Mouse (Mus musculus): ENCODE results near the gene Kdm4c.
"Not testable (repeated sequence)": the region's sequence is repeated elsewhere in the genome, so short reads cannot be mapped to it uniquely, and the experiment has no call there.

Gene Kdm4c

DNA sequence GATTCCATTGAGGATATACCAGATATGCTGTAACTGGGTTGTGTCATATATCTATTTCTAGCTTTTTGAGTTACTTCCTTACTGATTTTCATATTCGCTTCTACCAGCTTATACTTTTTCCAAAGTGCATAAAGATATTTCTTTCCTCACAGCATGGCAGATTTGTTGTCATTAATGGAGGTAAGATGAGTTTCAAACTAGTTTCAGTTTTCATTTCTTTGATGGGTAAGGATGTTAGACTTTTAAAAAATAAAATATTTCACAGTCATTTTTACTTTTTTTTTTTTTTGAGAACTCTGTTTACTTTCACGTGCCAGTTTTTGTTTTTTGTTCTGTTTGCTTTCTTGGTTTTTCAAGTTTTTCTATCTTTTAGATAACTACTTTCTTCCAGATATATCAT, 70.6 kb downstream of the Kdm4c start:
- DNase-seq, result no peak

DNA sequence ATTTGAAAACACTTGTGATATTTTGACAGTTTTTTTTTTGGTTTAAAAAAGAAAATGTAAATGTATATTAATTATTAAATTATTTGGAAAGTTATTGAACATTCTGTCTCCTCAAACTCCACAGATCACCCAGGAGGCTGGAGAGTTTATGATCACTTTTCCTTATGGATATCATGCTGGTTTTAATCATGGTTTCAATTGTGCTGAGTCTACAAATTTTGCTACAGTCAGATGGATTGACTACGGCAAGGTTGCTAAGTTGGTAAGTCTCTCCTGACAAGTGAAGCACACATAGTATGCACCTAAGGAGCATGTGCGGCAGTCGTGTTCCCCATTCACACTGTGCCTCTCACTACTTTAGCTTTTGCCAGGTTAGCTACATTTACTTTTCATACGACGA, 73.1 kb downstream of the Kdm4c start:
- no peak for DNase-seq

DNA sequence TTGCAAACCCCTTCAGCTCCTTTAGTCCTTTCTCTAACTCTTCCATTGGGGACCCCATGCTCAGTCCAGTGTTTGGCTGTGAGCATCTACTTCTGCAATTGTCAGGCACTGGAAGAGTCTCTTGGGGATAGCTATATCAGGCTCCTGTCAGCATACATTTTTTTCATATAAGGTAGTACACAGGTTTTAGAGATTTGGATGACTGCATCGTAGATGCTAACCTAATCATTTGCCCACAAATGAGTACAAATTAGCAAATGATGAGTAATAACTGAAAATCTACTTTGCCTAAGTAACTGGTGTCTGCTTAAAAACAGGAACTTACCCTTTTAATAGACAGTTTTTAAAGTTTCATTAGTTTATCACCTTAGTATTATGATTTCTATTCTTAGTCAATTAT, 77.0 kb downstream of the Kdm4c start:
- DNase-seq, result no peak

DNA sequence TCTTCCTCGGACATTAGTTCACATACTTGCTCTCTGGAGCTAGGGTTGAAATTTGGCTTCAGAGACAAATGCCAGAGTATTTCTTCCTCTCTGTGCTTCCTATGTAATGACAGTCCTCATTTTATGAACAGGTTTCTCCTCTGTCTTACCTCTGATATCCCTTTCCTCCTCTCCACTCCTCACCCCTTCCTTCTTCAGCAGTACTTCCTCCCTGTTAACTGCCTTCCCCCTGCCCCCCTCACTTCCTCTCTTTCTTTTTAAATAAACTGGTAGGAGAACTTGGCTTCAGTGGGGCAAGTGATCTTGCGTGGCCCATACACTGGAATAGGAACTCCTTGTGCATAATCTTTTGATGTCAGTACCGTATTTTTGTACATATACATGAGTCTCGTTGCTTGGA, 115.2 kb downstream of the Kdm4c start:
- DNase-seq, result no peak

DNA sequence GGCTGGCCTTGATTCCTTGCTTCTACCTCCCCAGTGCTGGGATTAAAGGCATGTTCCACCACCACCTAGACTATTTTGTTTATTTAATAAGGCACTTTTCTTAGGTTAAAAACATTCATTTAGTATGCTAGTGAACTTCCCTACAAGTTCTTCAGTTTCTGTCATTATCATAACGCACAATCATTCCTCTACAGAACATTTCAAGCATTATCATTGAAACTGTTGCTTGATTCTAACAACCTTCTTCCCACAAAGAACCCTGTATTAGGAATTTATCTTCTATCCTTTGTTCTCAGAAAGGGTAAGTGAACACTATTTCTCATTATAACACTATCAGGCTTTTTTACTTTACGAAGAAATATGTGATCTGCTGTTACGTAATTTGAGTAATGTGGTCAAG, 118.0 kb downstream of the Kdm4c start:
- DNase-seq, result no peak

DNA sequence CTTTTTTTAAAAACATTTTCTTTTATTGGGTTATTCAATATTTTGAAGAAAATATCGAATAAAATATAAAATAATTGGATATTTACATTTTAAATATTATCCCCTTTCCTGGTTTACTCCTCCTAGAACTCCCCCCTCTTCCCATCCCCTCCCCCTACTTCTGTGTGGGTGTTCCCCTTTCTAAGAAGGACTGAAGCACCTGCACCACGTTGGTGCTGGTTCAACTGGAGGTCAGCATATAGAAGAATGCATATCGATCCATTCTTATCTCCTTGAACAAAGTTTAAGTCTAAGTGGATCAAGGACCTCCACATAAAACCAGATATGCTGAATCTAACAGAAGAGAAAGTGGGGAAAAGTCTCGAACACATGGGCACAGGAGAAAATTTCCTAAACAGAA, 144.3 kb downstream of the Kdm4c start:
- no peak for DNase-seq

DNA sequence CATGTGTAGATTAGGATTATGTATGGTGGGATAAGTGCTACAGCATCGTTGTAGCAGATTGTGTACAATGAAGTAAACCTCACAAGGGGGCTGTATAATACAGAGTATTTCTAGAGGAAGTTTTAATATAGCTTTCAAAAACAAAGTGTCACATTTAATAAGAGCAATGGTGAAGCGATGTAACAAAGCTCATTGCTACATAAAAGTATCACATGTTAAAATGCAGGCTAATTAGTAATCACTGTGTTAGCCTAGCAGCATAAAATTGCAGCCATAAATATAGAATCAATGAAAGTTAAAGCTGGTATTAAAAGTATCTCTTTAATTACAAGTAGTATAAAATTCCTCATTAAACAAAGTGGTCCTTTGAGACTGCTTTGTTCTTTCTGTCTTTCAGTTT, 150.9 kb downstream of the Kdm4c start:
- no peak for DNase-seq

DNA sequence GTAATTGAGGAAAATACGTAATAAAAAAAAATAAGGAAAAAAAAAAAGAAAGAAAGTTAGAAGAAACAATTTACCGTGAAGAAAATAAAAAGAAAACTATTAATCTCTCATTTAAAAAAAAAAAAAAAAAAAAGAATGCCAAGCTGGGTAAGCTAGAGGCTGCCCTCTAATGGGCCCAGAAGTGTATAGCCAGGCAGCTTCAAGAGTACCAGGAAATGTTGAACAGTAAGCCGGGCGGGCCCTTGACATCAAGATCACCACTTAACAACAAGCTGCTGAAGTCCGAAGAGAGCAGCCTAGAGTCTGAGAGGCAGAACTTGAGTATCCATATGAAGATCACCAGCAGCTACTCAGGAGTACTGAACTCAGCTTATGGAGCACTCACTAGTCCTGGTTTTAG, 154.3 kb downstream of the Kdm4c start:
- DNase-seq, result no peak

DNA sequence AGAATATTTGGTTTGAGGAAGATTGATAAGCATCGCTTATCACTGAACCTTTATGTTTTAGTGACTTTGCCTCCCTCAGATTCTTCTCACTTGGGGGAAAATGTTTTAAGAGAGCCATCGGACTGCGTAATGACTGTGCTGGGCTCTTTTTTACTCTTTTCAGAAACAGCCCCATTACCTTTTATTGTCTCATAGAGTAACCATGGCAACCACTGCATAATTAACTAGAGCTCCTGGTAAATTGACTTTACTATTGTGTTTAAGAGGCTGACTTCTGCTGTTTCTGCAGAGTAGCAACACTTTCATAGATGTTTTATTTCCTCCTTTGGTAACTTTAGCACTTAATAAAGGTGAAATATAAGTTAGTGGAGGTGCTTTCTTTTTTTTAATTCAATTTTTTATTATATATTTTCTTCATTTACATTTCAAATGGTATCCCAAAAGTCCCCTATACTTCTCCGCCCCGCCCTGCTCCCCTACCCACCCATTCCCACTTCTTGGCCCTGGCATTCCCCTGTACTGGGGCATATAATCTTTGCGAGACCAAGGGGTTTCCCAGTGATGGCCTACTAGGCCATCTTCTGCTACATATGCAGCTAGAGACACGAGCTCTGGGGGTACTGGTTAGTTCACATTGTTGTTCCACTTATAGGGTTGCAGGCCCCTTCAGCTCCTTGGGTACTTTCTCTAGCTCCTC, 159.5 kb downstream of the Kdm4c start:
- not testable (repeated sequence) for DNase-seq

DNA sequence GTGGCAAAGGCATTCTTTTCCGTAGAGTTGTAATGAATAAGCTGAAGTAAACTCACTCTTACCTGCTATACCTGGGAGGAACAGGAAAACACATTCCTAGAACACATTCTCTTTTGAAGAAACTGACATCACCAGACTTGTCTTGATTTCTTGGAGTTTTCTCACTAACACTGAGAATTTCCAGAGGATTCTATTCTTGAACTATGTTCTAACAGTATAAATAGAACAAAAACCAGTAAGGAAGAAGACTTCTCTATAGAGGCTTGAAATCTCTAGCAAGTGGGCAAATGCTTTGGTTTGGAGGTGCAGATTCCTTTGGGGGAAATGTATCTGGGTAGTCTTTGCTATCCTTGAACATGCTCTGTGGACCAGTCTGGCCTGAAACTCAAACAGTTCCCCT, 166.4 kb downstream of the Kdm4c start:
- DNase-seq, result no peak

DNA sequence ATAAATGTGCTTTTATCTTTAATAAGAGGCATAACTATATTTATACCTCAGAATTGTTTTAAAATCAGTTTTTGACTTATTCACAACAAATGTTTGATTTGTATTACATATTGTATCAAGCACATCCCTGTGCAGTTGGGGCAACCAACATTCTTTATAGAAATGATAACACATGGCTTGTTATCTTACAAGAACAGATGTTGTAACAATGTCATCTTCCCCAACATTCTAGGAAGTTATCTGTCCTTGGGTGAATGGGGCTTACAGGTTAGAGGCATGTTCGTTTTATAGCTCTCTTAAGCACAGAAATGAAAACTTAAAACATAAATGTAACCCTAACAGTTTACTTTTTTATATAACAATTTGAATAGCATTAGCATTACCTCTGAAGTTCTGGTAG, 177.5 kb downstream of the Kdm4c start:
- no peak for DNase-seq

All from thymus, postnatal 36 days (tissue).